In genomic region chr17:25711136-25711535, GRCm38 (mm10) we compare ENCODE assay signal across 32 mouse cellular contexts. TPM values are rescaled to one million over a fixed set of nuclear protein-coding genes. Genes with fewer than 3 reads are reported as not detected.
DNase-seq lines count a peak whose midpoint lies in the region; ATAC-seq and TF ChIP-seq lines count a peak whose summit lies in the region.
"Had no signal": no experiment of that assay in that cellular context is flagged by ENCODE, and none has a peak within 500 bp of the region (broad histone marks: within the 10 kb centered on the region; RNA-seq: fewer than 3 reads in every experiment).

No protein-coding gene starts in this region.

- H3K27me3 ChIP-seq in midbrain, embryonic 11.5 days (ENCODE audit: control insufficient read depth, insufficient read depth, low read length) = peaks cover 4% of the 10 kb centered on the region
- H3K27me3 ChIP-seq in midbrain, embryonic 10.5 days (ENCODE audit: low read depth, poor library complexity, severe bottlenecking) = peaks cover 8% of the 10 kb centered on the region
- peaks cover 4% of the 10 kb centered on the region for H3K27me3 ChIP-seq in Patski

- H3K4me2 ChIP-seq in midbrain, embryonic 11.5 days = no peak overlapping the region
- H3K4me2 ChIP-seq: embryonic facial prominence, embryonic 13.5 days; forebrain, embryonic 13.5 days; heart, embryonic 13.5 days; hindbrain, embryonic 12.5 days; hindbrain, embryonic 15.5 days had no signal

- in situ Hi-C loops in Patski (cut with MboI; ENCODE audit: low pct_unique_long_range_greater_than_20kb) = no loop called here

- no peak overlapping the region for H3K27ac ChIP-seq in midbrain, embryonic 11.5 days (ENCODE audit: low read depth, low read length)
- H3K27ac ChIP-seq in midbrain, embryonic 10.5 days (replicated peaks) = no peak overlapping the region
- H3K27ac ChIP-seq: embryonic facial prominence, embryonic 10.5 days; embryonic facial prominence, embryonic 13.5 days; forebrain, embryonic 10.5 days; forebrain, embryonic 13.5 days; heart, adult 2 months; heart, embryonic 10.5 days; heart, embryonic 13.5 days; hindbrain, embryonic 12.5 days; hindbrain, embryonic 15.5 days had no signal

- DNase-seq in midbrain, embryonic 11.5 days (ENCODE audit: low spot score, missing footprints) = peak; percentile 44
- DNase-seq in midbrain, embryonic 10.5 days (ENCODE audit: low spot score) = no peak
- peak; percentile 33 for DNase-seq in Patski (ENCODE audit: low read depth, low spot score)
- DNase-seq in lung, postnatal 36 days = no peak
- no peak for DNase-seq in ovary, adult 18-20 months (ENCODE audit: low spot score)
- DNase-seq: adrenal gland, adult 2 months; adrenal gland, postnatal 14 days; cerebellum, adult 11 months; cerebellum, adult 8-10 months; cerebellum, postnatal 10 days; cerebellum, postnatal 36 days; embryo, embryonic 11 days; gastrocnemius, postnatal 10 days; gastrocnemius, postnatal 36 days; heart, adult 2 months; heart, postnatal 14 days had no signal

- WGBS in midbrain, embryonic 11.5 days = 89% methylated on average over 4 of the region's 4 CpGs
- 88% methylated on average over 4 of the region's 4 CpGs for WGBS in midbrain, embryonic 10.5 days

- no peak for ATAC-seq in midbrain, embryonic 11.5 days (ENCODE audit: low FRiP score)
- ATAC-seq in Patski = peak; percentile 42
- ATAC-seq in neutrophil, adult 5-6 weeks (ENCODE audit: extremely low read depth, insufficient number of reproducible peaks, low FRiP score, poor library complexity, severe bottlenecking) = 0 out of 2 replicates have a peak, but pooled peaks have one; percentile 3
- ATAC-seq: forebrain, embryonic 13.5 days; forebrain, embryonic 16.5 days had no signal

- H3K9me3 ChIP-seq in midbrain, embryonic 11.5 days (ENCODE audit: control insufficient read depth, low read length) = no peaks in the 10 kb centered on the region
- no peaks in the 10 kb centered on the region for H3K9me3 ChIP-seq in midbrain, embryonic 10.5 days (replicated peaks)
- H3K9me3 ChIP-seq: embryonic facial prominence, embryonic 13.5 days; forebrain, embryonic 10.5 days; forebrain, embryonic 13.5 days; heart, embryonic 10.5 days; hindbrain, embryonic 15.5 days had no signal

- H3K4me3 ChIP-seq in midbrain, embryonic 11.5 days (ENCODE audit: low read depth, low read length) = no peak overlapping the region
- H3K4me3 ChIP-seq in midbrain, embryonic 10.5 days = no peak overlapping the region
- H3K4me3 ChIP-seq: embryonic facial prominence, embryonic 10.5 days; embryonic facial prominence, embryonic 13.5 days; erythroblast, embryonic 14.5 days; forebrain, embryonic 10.5 days; forebrain, embryonic 13.5 days; heart, adult 2 months; heart, embryonic 10.5 days; heart, embryonic 13.5 days; hindbrain, embryonic 12.5 days; hindbrain, embryonic 15.5 days had no signal

- no peaks in the 10 kb centered on the region; the same call in 1 of the 2 replicates for H3K4me1 ChIP-seq in midbrain, embryonic 11.5 days (ENCODE audit: control insufficient read depth, insufficient read depth, low read length)
- H3K4me1 ChIP-seq in midbrain, embryonic 10.5 days = peaks cover 7% of the 10 kb centered on the region
- H3K4me1 ChIP-seq: forebrain, embryonic 13.5 days; hindbrain, embryonic 15.5 days had no signal

- CTCF ChIA-PET in Patski (lab: Charles Lee) = interaction anchor here (0.7 to 1.7 kb wide), 4 partner anchors 13 to 143 kb away, joined by 3 to 6 read pairs (median 4); no protein-coding TSS in a partner anchor

- POLR2A ChIA-PET in Patski (lab: Charles Lee) = no interaction called here

- TF ChIP-seq CTCF in Patski (IDR thresholded peaks at IDR 0.05) = no peak

- no peaks in the 10 kb centered on the region for H3K36me3 ChIP-seq in midbrain, embryonic 11.5 days (ENCODE audit: control insufficient read depth, insufficient read depth, low read length)
- no peaks in the 10 kb centered on the region for H3K36me3 ChIP-seq in midbrain, embryonic 10.5 days
- H3K36me3 ChIP-seq: embryonic facial prominence, embryonic 10.5 days; embryonic facial prominence, embryonic 13.5 days; forebrain, embryonic 10.5 days; heart, embryonic 10.5 days; heart, embryonic 13.5 days; hindbrain, embryonic 12.5 days; hindbrain, embryonic 15.5 days had no signal

- H3K9ac ChIP-seq in midbrain, embryonic 11.5 days (ENCODE audit: low read length) = no peak overlapping the region
- H3K9ac ChIP-seq: embryonic facial prominence, embryonic 13.5 days; forebrain, embryonic 13.5 days; heart, embryonic 13.5 days; hindbrain, embryonic 12.5 days; hindbrain, embryonic 15.5 days had no signal

RNA-seq across cellular contexts. Expression of gene Gng13, which starts 5.8 kb away (rescaled TPM):
- polyA plus RNA-seq in midbrain, embryonic 11.5 days (2014; fragmentation: Nextera tagmentation; extraction: Ambion mirVana) = 0.77 and 1.3 TPM in 2 replicates
- 0.51 and 0.77 TPM in 2 replicates for polyA plus RNA-seq in midbrain, embryonic 10.5 days (2016; fragmentation: Nextera tagmentation; extraction: Ambion mirVana)
- polyA plus RNA-seq in Patski (2021) = not detected
- not detected in 2 replicates for total RNA-seq in neutrophil, adult 5-6 weeks (2017)
- total RNA-seq: adrenal gland, postnatal 14 days; gastrocnemius, adult 18-20 months; gastrocnemius, postnatal 10 days; gastrocnemius, postnatal 36 days; granulocyte monocyte progenitor cell, adult 5-6 weeks; hematopoietic stem cell, adult 5-6 weeks had no signal
- polyA plus RNA-seq: adrenal gland, adult 2 months; erythroblast, embryonic 14.5 days had no signal

RNA-seq across cellular contexts. Expression of gene Chtf18, which starts 16.1 kb away (rescaled TPM):
- polyA plus RNA-seq in midbrain, embryonic 11.5 days (2014; fragmentation: Nextera tagmentation; extraction: Ambion mirVana) = 15.0 and 17.3 TPM in 2 replicates
- 55.9 and 58.9 TPM in 2 replicates for polyA plus RNA-seq in midbrain, embryonic 10.5 days (2016; fragmentation: Nextera tagmentation; extraction: Ambion mirVana)
- polyA plus RNA-seq in Patski (2021) = 13.0 TPM
- total RNA-seq in neutrophil, adult 5-6 weeks (2017) = 1.5 and 2.3 TPM in 2 replicates

RNA-seq across cellular contexts. Expression of gene Rpusd1, which starts 16.3 kb away (rescaled TPM):
- 16.0 and 19.8 TPM in 2 replicates for polyA plus RNA-seq in midbrain, embryonic 11.5 days (2014; fragmentation: Nextera tagmentation; extraction: Ambion mirVana)
- 22.5 and 24.7 TPM in 2 replicates for polyA plus RNA-seq in midbrain, embryonic 10.5 days (2016; fragmentation: Nextera tagmentation; extraction: Ambion mirVana)
- polyA plus RNA-seq in Patski (2021) = 18.5 TPM
- 1.7 and 2.2 TPM in 2 replicates for total RNA-seq in neutrophil, adult 5-6 weeks (2017)

RNA-seq across cellular contexts. Expression of gene Mslnl, which starts 24.7 kb away (rescaled TPM):
- not detected in 2 replicates for polyA plus RNA-seq in midbrain, embryonic 11.5 days (2014; fragmentation: Nextera tagmentation; extraction: Ambion mirVana)
- polyA plus RNA-seq in midbrain, embryonic 10.5 days (2016; fragmentation: Nextera tagmentation; extraction: Ambion mirVana) = not detected in 2 replicates
- not detected for polyA plus RNA-seq in Patski (2021)
- not detected in 2 replicates for total RNA-seq in neutrophil, adult 5-6 weeks (2017)
- total RNA-seq: adrenal gland, adult 2 months; adrenal gland, postnatal 14 days; adrenal gland, postnatal 4 days; gastrocnemius, adult 18-20 months; gastrocnemius, postnatal 10 days; gastrocnemius, postnatal 36 days; granulocyte monocyte progenitor cell, adult 5-6 weeks; heart, adult 2 months; heart, postnatal 14 days; hematopoietic stem cell, adult 5-6 weeks had no signal
- polyA plus RNA-seq: embryonic facial prominence, embryonic 13.5 days; erythroblast, embryonic 14.5 days; forebrain, embryonic 10.5 days; forebrain, embryonic 13.5 days; forebrain, embryonic 16.5 days; heart, embryonic 10.5 days; heart, embryonic 13.5 days; hindbrain, embryonic 12.5 days; hindbrain, embryonic 15.5 days; intestine, embryonic 14.5 days had no signal

RNA-seq across cellular contexts. Expression of gene Msln, which starts 43.0 kb away (rescaled TPM):
- polyA plus RNA-seq in midbrain, embryonic 11.5 days (2014; fragmentation: Nextera tagmentation; extraction: Ambion mirVana) = not detected in 2 replicates
- 0.16 TPM in 1 of 2 replicates, not detected in the other for polyA plus RNA-seq in midbrain, embryonic 10.5 days (2016; fragmentation: Nextera tagmentation; extraction: Ambion mirVana)
- polyA plus RNA-seq in Patski (2021) = 0.99 TPM
- 1.6 TPM in 1 of 2 replicates, not detected in the other for total RNA-seq in neutrophil, adult 5-6 weeks (2017)
- total RNA-seq: granulocyte monocyte progenitor cell, adult 5-6 weeks; hematopoietic stem cell, adult 5-6 weeks had no signal
- polyA plus RNA-seq: erythroblast, embryonic 14.5 days; forebrain, embryonic 10.5 days; hindbrain, embryonic 15.5 days had no signal

Comparison
In these comparisons a context has a peak if more than half of its experiments do, and no peak if none do; other contexts are left out.
1. DNase-seq: peak in midbrain, embryonic 11.5 days (single experiment) and Patski (single experiment); none in midbrain, embryonic 10.5 days (single experiment), lung, postnatal 36 days (single experiment) and ovary, adult 18-20 months (single experiment).